Comparison of ENCODE assay signal across 8 mouse cellular contexts in the genomic region with DNA sequence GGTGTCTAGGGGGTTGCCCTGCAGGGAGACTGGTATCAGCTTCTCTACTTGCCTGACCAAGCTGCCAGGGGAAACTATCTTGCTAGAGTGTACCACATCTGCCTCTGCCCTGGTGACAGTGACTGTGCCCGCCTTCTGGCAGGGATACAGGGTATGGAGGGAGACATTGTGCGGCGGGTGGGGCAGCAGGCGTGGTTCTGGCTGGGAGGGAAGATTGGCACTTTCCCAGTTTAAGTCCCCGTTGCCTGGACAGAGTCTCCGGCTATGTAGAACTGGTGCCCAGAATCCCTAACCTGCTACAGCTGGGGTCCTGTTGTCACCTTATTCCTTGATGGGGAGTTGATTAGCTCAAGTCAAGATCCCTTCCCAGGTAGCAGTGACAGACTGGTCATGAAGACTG. TPM values are rescaled to one million over a fixed set of nuclear protein-coding genes. Genes with fewer than 3 reads are reported as not detected.
DNase-seq lines count a peak whose midpoint lies in the region; ATAC-seq lines count a peak whose summit lies in the region.
"Had no signal": no experiment of that assay in that cellular context is flagged by ENCODE, and none has a peak within 500 bp of the region (broad histone marks: within the 10 kb centered on the region; RNA-seq: fewer than 3 reads in every experiment).

No protein-coding gene starts in this region.

- DNase-seq in urinary bladder, postnatal 14 days (ENCODE audit: low spot score), result peak; percentile 42
- no peak for DNase-seq in urinary bladder, adult 2 months (ENCODE audit: low spot score)
- DNase-seq in embryonic facial prominence, embryonic 10.5 days (ENCODE audit: low spot score), result no peak
- peak; percentile 65 to 72 for DNase-seq in heart, postnatal 14 days
- DNase-seq in liver, result peak; percentile 74
- DNase-seq in left cerebral cortex, adult 8-10 months (ENCODE audit: low spot score in 2 of 2), result no peak

- ATAC-seq in midbrain, embryonic 16.5 days, result no peak

- H3K27ac ChIP-seq in embryonic facial prominence, embryonic 10.5 days (replicated peaks), result peak overlapping the region; percentile 96
- peak overlapping the region; percentile 95 for H3K27ac ChIP-seq in midbrain, embryonic 16.5 days (ENCODE audit: low read length)

- no peaks in the 10 kb centered on the region for H3K9me3 ChIP-seq in embryonic facial prominence, embryonic 10.5 days
- no peaks in the 10 kb centered on the region for H3K9me3 ChIP-seq in midbrain, embryonic 16.5 days (replicated peaks; ENCODE audit: control insufficient read depth, low read length, poor library complexity, severe bottlenecking)

- WGBS in embryonic facial prominence, embryonic 10.5 days, result 76% methylated on average over 6 of the region's 6 CpGs
- 12% methylated on average over 6 of the region's 6 CpGs for WGBS in midbrain, embryonic 16.5 days

- H3K4me3 ChIP-seq in embryonic facial prominence, embryonic 10.5 days, result peak overlapping the region; percentile 95
- peak overlapping the region; percentile 74 for H3K4me3 ChIP-seq in midbrain, embryonic 16.5 days (ENCODE audit: low read depth, low read length)

- peak overlapping the region; percentile 96 for H3K4me2 ChIP-seq in midbrain, embryonic 16.5 days (ENCODE audit: low read length)

- H3K36me3 ChIP-seq in embryonic facial prominence, embryonic 10.5 days (replicated peaks), result peaks cover 39% of the 10 kb centered on the region
- no peaks in the 10 kb centered on the region for H3K36me3 ChIP-seq in midbrain, embryonic 16.5 days (ENCODE audit: control insufficient read depth, insufficient read depth, low read length)

- peak overlapping the region; percentile 86 for H3K9ac ChIP-seq in midbrain, embryonic 16.5 days (ENCODE audit: low read depth, low read length)

- H3K27me3 ChIP-seq in embryonic facial prominence, embryonic 10.5 days (replicated peaks; ENCODE audit: low read depth, poor library complexity, severe bottlenecking), result no peaks in the 10 kb centered on the region
- H3K27me3 ChIP-seq in midbrain, embryonic 16.5 days (ENCODE audit: control insufficient read depth, insufficient read depth, low read depth, low read length), result no peaks in the 10 kb centered on the region

- H3K4me1 ChIP-seq in embryonic facial prominence, embryonic 10.5 days, result peaks cover 96% of the 10 kb centered on the region
- peaks cover 71% of the 10 kb centered on the region for H3K4me1 ChIP-seq in midbrain, embryonic 16.5 days (ENCODE audit: control insufficient read depth, insufficient read depth, low read length)

- intact Hi-C loops in heart, postnatal 14 days (cut with DNase I), result no loop called here

RNA-seq across cellular contexts. Expression of gene Gnai2, which starts 2.7 kb away (rescaled TPM):
- 449 and 465 TPM in 2 replicates for polyA plus RNA-seq in urinary bladder, adult 2 months (2012; rRNA removed)
- 334 and 363 TPM in 2 replicates for polyA plus RNA-seq in embryonic facial prominence, embryonic 10.5 days (2016; fragmentation: Nextera tagmentation; extraction: Ambion mirVana)
- total RNA-seq in heart, postnatal 14 days (2021), result 100 to 1,000 TPM; 318 to 327 TPM
- 278 and 281 TPM in 2 replicates for polyA plus RNA-seq in midbrain, embryonic 16.5 days (2015; fragmentation: Nextera tagmentation; extraction: Ambion mirVana)
- total RNA-seq in left cerebral cortex, adult 8-10 months (2022), result 100 to 1,000 TPM; 239 to 252 (median 247) TPM

RNA-seq across cellular contexts. Expression of gene Sema3b, which starts 23.4 kb away (rescaled TPM):
- 57.1 and 71.0 TPM in 2 replicates for polyA plus RNA-seq in urinary bladder, adult 2 months (2012; rRNA removed)
- polyA plus RNA-seq in embryonic facial prominence, embryonic 10.5 days (2016; fragmentation: Nextera tagmentation; extraction: Ambion mirVana), result 2.7 TPM in 2 replicates
- total RNA-seq in heart, postnatal 14 days (2021), result 10 to 100 TPM; 11.3 to 12.1 TPM
- polyA plus RNA-seq in midbrain, embryonic 16.5 days (2015; fragmentation: Nextera tagmentation; extraction: Ambion mirVana), result 3.7 and 3.9 TPM in 2 replicates
- total RNA-seq in left cerebral cortex, adult 8-10 months (2022), result 1 to 10 TPM; 5.1 to 5.9 (median 5.3) TPM

RNA-seq across cellular contexts. Expression of gene Slc38a3, which starts 36.9 kb away (rescaled TPM):
- 0.44 and 0.45 TPM in 2 replicates for polyA plus RNA-seq in urinary bladder, adult 2 months (2012; rRNA removed)
- 5.6 and 6.6 TPM in 2 replicates for polyA plus RNA-seq in embryonic facial prominence, embryonic 10.5 days (2016; fragmentation: Nextera tagmentation; extraction: Ambion mirVana)
- total RNA-seq in heart, postnatal 14 days (2021), result 10 to 100 TPM; 48.6 to 53.3 TPM
- 31.1 and 34.0 TPM in 2 replicates for polyA plus RNA-seq in midbrain, embryonic 16.5 days (2015; fragmentation: Nextera tagmentation; extraction: Ambion mirVana)
- 10 to 100 TPM; 82.5 to 94.5 (median 86.9) TPM for total RNA-seq in left cerebral cortex, adult 8-10 months (2022)

RNA-seq across cellular contexts. Expression of gene Ifrd2, which starts 45.0 kb away (rescaled TPM):
- 31.3 and 36.0 TPM in 2 replicates for polyA plus RNA-seq in urinary bladder, adult 2 months (2012; rRNA removed)
- polyA plus RNA-seq in embryonic facial prominence, embryonic 10.5 days (2016; fragmentation: Nextera tagmentation; extraction: Ambion mirVana), result 59.7 and 72.1 TPM in 2 replicates
- total RNA-seq in heart, postnatal 14 days (2021), result 10 to 100 TPM; 36.7 to 47.1 TPM
- polyA plus RNA-seq in midbrain, embryonic 16.5 days (2015; fragmentation: Nextera tagmentation; extraction: Ambion mirVana), result 14.6 and 15.4 TPM in 2 replicates
- total RNA-seq in left cerebral cortex, adult 8-10 months (2022), result 10 to 100 TPM; 11.3 to 15.5 (median 15.3) TPM

RNA-seq across cellular contexts. Expression of gene Gnat1, which starts 47.0 kb away (rescaled TPM):
- 0.06 TPM in 1 of 2 replicates, not detected in the other for polyA plus RNA-seq in urinary bladder, adult 2 months (2012; rRNA removed)
- 3.4 and 4.3 TPM in 2 replicates for polyA plus RNA-seq in embryonic facial prominence, embryonic 10.5 days (2016; fragmentation: Nextera tagmentation; extraction: Ambion mirVana)
- not detected for total RNA-seq in heart, postnatal 14 days (2021)
- polyA plus RNA-seq in midbrain, embryonic 16.5 days (2015; fragmentation: Nextera tagmentation; extraction: Ambion mirVana), result 1.6 and 2.2 TPM in 2 replicates
- 1 to 10 TPM in 1 of 4 experiments, under 1 TPM in 3; 0.32 to 1.0 (median 0.62) TPM for total RNA-seq in left cerebral cortex, adult 8-10 months (2022)
- total RNA-seq: gastrocnemius, postnatal 4 days had no signal

Comparison
In these comparisons a context has a peak if more than half of its experiments do, and no peak if none do; other contexts are left out.
1. DNase-seq: peak in urinary bladder, postnatal 14 days (single experiment), heart, postnatal 14 days (2 of 2) and liver (single experiment); none in urinary bladder, adult 2 months (single experiment), embryonic facial prominence, embryonic 10.5 days (single experiment) and left cerebral cortex, adult 8-10 months (0 of 2).
2. RNA of gene Sema3b, which starts 23.4 kb away (polyA plus RNA-seq): 57.1 to 71.0 TPM in urinary bladder, adult 2 months; 3.7 to 3.9 TPM in midbrain, embryonic 16.5 days and 2.7 TPM in embryonic facial prominence, embryonic 10.5 days; every median in the first group is over 10 times any median in the second.